Mouse (Mus musculus) liver, embryonic 15.5 days (tissue): ENCODE measurements around the gene Gm11541. TPM values are rescaled to one million over a fixed set of nuclear protein-coding genes. Genes with fewer than 3 reads are reported as not detected.

Experiments used
- ATAC-seq: fragments of 200-750 bp; cut with Nextera tagmentation; 2 replicates; pipeline ENCODE4 v1.8.0; 2017; ENCODE audit warnings: moderate number of reproducible peaks, mild to moderate bottlenecking, moderate library complexity; ENCODE audit not compliant: insufficient read depth
- H3K27ac ChIP-seq: fragments of 300-500 bp; sonication (generic); replicated peaks from 2 replicates; pipeline ENCODE4 v1.5.1; 2015; ENCODE audit warnings: mild to moderate bottlenecking, inconsistent platforms
- H3K27me3 ChIP-seq: fragments of 300-500 bp; sonication (generic); 2 replicates; pipeline ENCODE4 v1.6.1; 2015; ENCODE audit warnings: mild to moderate bottlenecking, inconsistent platforms
- H3K36me3 ChIP-seq: fragments of 300-500 bp; sonication (generic); replicated peaks from 2 replicates; pipeline ENCODE4 v1.6.1; 2015; ENCODE audit warnings: moderate library complexity, mild to moderate bottlenecking, inconsistent platforms
- H3K4me1 ChIP-seq: fragments of 300-500 bp; sonication (generic); replicated peaks from 2 replicates; pipeline ENCODE4 v1.6.1; 2015; ENCODE audit warnings: inconsistent platforms
- H3K4me2 ChIP-seq: fragments of 300-500 bp; sonication (generic); 2 replicates; pipeline ENCODE4 v1.6.1; 2015; ENCODE audit warnings: moderate library complexity, mild to moderate bottlenecking, inconsistent platforms
- H3K4me3 ChIP-seq: fragments of 300-500 bp; sonication (generic); replicated peaks from 2 replicates; pipeline ENCODE4 v1.5.1; 2015; ENCODE audit warnings: mild to moderate bottlenecking, inconsistent platforms
- H3K9ac ChIP-seq: fragments of 300-500 bp; sonication (generic); 2 replicates; pipeline ENCODE4 v1.6.1; 2015; ENCODE audit warnings: moderate library complexity, mild to moderate bottlenecking, inconsistent platforms
- H3K9me3 ChIP-seq: fragments of 300-500 bp; sonication (generic); replicated peaks from 2 replicates; pipeline ENCODE4 v1.6.1; 2016; ENCODE audit warnings: inconsistent platforms
- WGBS: fragments of 180-500 bp; shearing (Covaris S2); methylation state at CpG from one replicate; pipeline ENCODE4 v1.1.7; 2015; ENCODE audit warnings: mixed read lengths; ENCODE audit not compliant: insufficient replicate concordance; 5-methylcytosine and 5-hydroxymethylcytosine counted together
- polyA plus RNA-seq: library from polyadenylated mRNA; unstranded; fragments of >200 nt; fragmentation: Nextera tagmentation; extraction: Ambion mirVana; gene quantifications from 2 replicates; pipeline ENCODE4 v1.2.1, GENCODE M21; 2015

Gm11541 gene
- polyA plus RNA-seq, 1 experiment from 2014 or later = not detected

DNA sequence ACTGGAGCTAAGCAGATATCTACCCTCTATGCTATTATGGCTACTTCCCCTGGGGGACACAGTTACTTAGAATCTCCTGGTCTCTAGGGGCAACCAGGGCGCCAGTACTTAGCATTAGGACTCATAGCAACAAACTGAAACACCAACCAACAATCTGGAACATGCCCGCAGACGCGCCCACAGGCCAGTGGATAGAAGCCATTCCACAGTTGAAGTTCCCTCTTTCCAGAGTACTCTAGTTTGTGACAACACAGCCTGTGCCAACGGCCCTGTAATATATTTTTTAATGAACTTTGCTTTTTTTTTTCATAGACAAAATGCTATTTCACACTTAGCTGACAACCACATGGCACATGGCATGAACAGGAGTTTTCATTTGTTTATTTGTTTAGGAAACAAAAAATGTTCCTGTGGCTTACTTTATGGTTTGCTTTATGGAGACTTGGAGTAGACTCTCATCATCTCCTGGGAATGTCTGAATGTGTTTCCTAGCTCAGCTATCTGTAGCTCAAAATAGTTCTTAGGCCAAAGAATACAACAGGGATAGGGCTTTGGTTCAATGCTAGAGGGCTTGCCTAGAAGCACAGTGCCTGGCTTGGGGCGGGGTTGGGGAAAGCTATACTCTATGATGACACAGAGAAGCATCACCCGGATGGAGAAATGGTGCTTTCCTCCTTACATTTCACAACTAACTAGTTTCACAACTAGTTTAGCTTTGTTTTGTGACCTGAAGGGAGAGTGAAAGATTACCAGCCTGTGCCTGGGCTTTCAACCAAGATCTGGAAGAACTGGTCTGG, 14.0 kb upstream of the Gm11541 start:
- H3K9ac ChIP-seq = no peak overlapping the region
- WGBS = 64% methylated on average over 7 of the region's 7 CpGs
- peaks cover 6% of the 10 kb centered on the region for H3K27me3 ChIP-seq

DNA sequence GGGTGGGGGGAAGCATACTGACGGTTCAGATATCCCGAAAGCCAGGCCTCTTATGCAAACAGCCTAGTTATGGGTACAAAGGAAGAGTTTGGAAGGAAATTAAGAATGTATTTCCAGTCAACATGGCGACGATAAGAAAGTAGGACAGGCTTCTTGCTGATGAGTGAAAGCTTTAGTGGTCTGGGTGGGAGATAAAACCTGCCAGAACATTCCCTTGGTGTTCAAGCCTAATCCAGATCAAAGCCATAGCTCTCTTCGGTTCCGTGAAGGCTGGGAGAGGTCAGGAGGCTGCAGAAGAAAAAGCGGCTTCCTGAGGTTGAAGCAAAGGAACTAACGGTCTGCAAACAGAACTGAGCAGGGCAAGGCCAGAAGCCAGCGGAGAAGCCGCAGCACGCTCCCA, 12.9 kb upstream of the Gm11541 start:
- ATAC-seq = no peak
- Histone ChIP-seq H3K4me3 (no peak overlapping the region), H3K27ac (no peak overlapping the region), H3K4me2 (peak overlapping the region; percentile 10; the same call in 1 of the 2 replicates), H3K27me3 (peaks cover 10% of the 10 kb centered on the region), H3K9ac (no peak overlapping the region), H3K9me3 (no peaks in the 10 kb centered on the region), H3K4me1 (0 out of 2 replicates have a peak, but pooled peaks cover 9% of the 10 kb centered on the region), H3K36me3 (no peaks in the 10 kb centered on the region)
- 50% methylated on average over 11 of the region's 11 CpGs for WGBS

More for the DNA sequence above, 14.0 kb upstream of the Gm11541 start:
- Histone ChIP-seq H3K9me3 (no peaks in the 10 kb centered on the region), H3K4me2 (no peak overlapping the region), H3K4me3 (no peak overlapping the region), H3K4me1 (0 out of 2 replicates have a peak, but pooled peaks cover 9% of the 10 kb centered on the region), H3K27ac (no peak overlapping the region), H3K36me3 (no peaks in the 10 kb centered on the region)
- no peak for ATAC-seq

DNA sequence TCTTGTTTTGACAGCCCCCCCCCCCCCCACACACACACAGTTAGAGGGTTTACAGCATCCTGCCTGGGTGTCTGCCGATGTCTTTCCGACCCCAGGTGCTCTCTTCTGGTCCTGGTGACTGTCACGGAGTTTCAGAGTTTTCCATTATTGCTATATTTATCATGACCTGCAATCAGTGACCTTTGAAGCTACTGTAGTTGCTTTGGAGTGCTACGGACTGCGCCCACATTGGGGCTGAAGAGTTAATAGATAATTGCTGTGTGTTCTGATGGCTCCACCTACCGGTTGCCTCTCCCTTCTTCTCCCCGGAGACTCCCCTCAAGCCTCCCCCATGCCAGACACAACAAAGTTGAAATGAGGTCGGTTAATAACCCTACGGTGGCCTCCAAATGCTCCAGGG, 12.5 kb upstream of the Gm11541 start:
- ATAC-seq = peak; percentile 31; the same call in 1 of the 2 replicates
- peaks cover 10% of the 10 kb centered on the region for H3K27me3 ChIP-seq
- H3K36me3 ChIP-seq = no peaks in the 10 kb centered on the region
- no peak overlapping the region for H3K9ac ChIP-seq
- 0 out of 2 replicates have a peak, but pooled peaks cover 9% of the 10 kb centered on the region for H3K4me1 ChIP-seq
- 9% methylated on average over 9 of the region's 9 CpGs for WGBS
- H3K9me3 ChIP-seq = no peaks in the 10 kb centered on the region
- no peak overlapping the region for H3K4me3 ChIP-seq
- H3K4me2 ChIP-seq = peak overlapping the region; percentile 27; the same call in 1 of the 2 replicates
- H3K27ac ChIP-seq = no peak overlapping the region

DNA sequence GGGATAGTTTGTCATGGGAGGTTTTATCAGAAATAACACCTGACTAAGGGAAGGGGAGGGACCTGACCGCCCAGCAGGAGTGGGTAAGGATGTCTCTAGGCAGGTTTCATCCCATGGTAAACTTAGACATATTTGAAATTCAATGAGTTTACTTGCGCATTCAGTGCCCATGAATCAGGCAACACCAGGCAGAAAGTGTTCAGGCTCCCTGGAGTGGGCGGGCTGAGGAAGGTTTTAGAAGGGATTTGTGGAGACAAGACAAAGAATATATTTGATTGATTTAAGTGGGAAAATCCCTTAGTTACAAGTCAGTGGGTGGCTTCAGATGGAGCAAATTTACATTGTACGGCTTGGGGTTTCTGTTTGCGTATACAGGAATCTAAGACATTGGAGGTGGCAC, 11.3 kb upstream of the Gm11541 start:
- H3K4me1 ChIP-seq = 0 out of 2 replicates have a peak, but pooled peaks cover 9% of the 10 kb centered on the region
- H3K27ac ChIP-seq = no peak overlapping the region
- no peak overlapping the region for H3K4me3 ChIP-seq
- no peak overlapping the region for H3K9ac ChIP-seq
- WGBS = 67% methylated on average over 5 of the region's 5 CpGs
- H3K4me2 ChIP-seq = no peak overlapping the region
- ATAC-seq = no peak
- peaks cover 10% of the 10 kb centered on the region for H3K27me3 ChIP-seq
- H3K9me3 ChIP-seq = no peaks in the 10 kb centered on the region
- H3K36me3 ChIP-seq = no peaks in the 10 kb centered on the region

DNA sequence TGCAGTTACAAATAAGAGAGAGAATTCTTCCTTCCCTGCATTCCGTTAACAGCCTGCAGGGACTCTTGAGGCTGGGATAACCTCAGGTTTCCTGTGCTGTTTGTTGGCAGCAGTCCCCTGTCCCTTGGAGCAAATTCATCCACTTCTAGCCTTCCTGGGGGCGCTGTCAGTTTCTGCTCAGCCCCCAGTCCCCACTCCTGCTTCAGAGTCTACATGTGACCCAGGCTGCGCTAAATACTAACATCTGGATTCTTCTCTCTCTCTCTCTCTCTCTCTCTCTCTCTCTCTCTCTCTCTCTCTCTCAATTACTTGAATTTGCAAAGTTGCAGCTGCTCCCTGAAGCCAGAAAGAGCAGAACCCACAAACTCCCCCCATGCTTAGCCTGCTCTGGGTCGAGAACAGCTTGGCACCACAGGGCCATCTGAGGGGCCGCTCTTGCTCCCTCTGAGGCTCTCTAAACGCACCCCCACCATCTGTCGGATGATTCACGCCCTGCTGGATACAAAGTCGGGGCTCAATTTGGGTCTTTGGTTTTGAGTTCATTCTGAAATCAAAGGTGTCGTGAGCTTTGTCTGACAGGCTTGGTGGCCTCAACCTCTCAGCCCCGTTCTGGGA, 9.1 kb upstream of the Gm11541 start:
- ATAC-seq = no peak
- no peak overlapping the region for H3K9ac ChIP-seq
- WGBS = 40% methylated on average over 11 of the region's 11 CpGs
- no peaks in the 10 kb centered on the region for H3K9me3 ChIP-seq
- no peak overlapping the region for H3K4me3 ChIP-seq
- peaks cover 13% of the 10 kb centered on the region for H3K27me3 ChIP-seq
- no peak overlapping the region for H3K27ac ChIP-seq
- no peak overlapping the region for H3K4me2 ChIP-seq
- H3K36me3 ChIP-seq = no peaks in the 10 kb centered on the region
- 0 out of 2 replicates have a peak, but pooled peaks cover 9% of the 10 kb centered on the region for H3K4me1 ChIP-seq

GRCm38 (mm10) chr11:94704020-94704419, 279 bp downstream of the Gm11541 start:
- no peak overlapping the region for H3K4me2 ChIP-seq

DNA sequence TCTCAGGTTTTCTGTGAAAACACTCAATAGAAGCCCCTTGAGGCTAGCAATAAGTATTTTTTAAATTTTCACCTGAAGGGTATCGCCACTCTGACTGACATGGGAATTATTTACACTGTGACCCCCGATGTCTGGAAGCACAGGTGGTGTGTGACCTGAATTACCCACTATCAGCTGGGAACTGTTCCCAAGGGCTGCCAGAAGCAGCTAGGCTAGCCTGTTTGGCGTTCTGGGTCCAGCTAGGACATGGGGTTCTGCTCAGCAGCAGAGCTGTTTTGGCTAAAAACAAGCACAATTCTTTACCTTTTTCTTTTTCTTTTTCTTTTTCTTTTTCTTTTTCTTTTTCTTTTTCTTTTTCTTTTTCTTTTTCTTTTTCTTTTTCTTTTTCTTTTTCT, 2.1 kb downstream of the Gm11541 start:
- ATAC-seq = no peak
- H3K27me3 ChIP-seq = peaks cover 6% of the 10 kb centered on the region; the same call in 1 of the 2 replicates
- no peak overlapping the region for H3K4me3 ChIP-seq
- no peaks in the 10 kb centered on the region for H3K9me3 ChIP-seq
- H3K36me3 ChIP-seq = no peaks in the 10 kb centered on the region
- no peak overlapping the region for H3K27ac ChIP-seq
- H3K4me2 ChIP-seq = no peak overlapping the region
- WGBS = 59% methylated on average over 3 of the region's 3 CpGs
- no peaks in the 10 kb centered on the region for H3K4me1 ChIP-seq
- no peak overlapping the region for H3K9ac ChIP-seq

More at GRCm38 (mm10) chr11:94704020-94704419, 279 bp downstream of the Gm11541 start:
- Histone ChIP-seq H3K36me3 (no peaks in the 10 kb centered on the region), H3K4me1 (no peaks in the 10 kb centered on the region), H3K27me3 (peaks cover 6% of the 10 kb centered on the region; the same call in 1 of the 2 replicates), H3K27ac (no peak overlapping the region), H3K9ac (no peak overlapping the region), H3K9me3 (no peaks in the 10 kb centered on the region), H3K4me3 (no peak overlapping the region)
- no peak for ATAC-seq
- 19% methylated on average over 7 of the region's 7 CpGs for WGBS

GRCm38 (mm10) chr11:94701401-94702215, 2.7 kb downstream of the Gm11541 start:
- no peak overlapping the region for H3K9ac ChIP-seq
- no peak overlapping the region for H3K4me3 ChIP-seq
- no peaks in the 10 kb centered on the region for H3K36me3 ChIP-seq
- ATAC-seq = no peak
- peaks cover 6% of the 10 kb centered on the region; the same call in 1 of the 2 replicates for H3K27me3 ChIP-seq
- H3K4me2 ChIP-seq = no peak overlapping the region
- no peaks in the 10 kb centered on the region for H3K9me3 ChIP-seq
- H3K27ac ChIP-seq = no peak overlapping the region
- WGBS = 58% methylated on average over 27 of the region's 27 CpGs
- no peaks in the 10 kb centered on the region for H3K4me1 ChIP-seq

DNA sequence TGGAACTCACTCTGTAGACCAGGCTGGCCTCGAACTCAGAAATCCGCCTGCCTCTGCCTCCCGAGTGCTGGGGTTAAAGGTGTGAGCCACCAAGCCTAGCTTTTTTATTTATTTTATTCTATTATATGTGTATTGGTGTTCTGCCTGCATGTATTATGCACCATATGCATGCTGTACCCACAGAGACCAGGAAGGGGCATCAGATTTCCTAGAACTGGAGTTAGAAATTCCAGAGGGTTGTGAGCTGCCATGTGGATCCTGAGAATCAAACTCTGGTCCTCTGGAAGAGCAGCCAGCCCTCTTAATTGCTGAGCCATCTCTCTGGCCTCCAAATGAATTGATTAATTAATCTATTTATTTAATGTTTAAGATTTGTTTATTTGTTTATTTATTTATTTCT, 4.9 kb downstream of the Gm11541 start:
- peaks cover 6% of the 10 kb centered on the region; the same call in 1 of the 2 replicates for H3K27me3 ChIP-seq
- H3K27ac ChIP-seq = no peak overlapping the region
- ATAC-seq = no peak
- no peaks in the 10 kb centered on the region for H3K36me3 ChIP-seq
- H3K4me1 ChIP-seq = no peaks in the 10 kb centered on the region
- H3K4me2 ChIP-seq = no peak overlapping the region
- WGBS = 71% methylated on average over 3 of the region's 3 CpGs
- H3K9ac ChIP-seq = no peak overlapping the region
- H3K4me3 ChIP-seq = no peak overlapping the region
- no peaks in the 10 kb centered on the region for H3K9me3 ChIP-seq

DNA sequence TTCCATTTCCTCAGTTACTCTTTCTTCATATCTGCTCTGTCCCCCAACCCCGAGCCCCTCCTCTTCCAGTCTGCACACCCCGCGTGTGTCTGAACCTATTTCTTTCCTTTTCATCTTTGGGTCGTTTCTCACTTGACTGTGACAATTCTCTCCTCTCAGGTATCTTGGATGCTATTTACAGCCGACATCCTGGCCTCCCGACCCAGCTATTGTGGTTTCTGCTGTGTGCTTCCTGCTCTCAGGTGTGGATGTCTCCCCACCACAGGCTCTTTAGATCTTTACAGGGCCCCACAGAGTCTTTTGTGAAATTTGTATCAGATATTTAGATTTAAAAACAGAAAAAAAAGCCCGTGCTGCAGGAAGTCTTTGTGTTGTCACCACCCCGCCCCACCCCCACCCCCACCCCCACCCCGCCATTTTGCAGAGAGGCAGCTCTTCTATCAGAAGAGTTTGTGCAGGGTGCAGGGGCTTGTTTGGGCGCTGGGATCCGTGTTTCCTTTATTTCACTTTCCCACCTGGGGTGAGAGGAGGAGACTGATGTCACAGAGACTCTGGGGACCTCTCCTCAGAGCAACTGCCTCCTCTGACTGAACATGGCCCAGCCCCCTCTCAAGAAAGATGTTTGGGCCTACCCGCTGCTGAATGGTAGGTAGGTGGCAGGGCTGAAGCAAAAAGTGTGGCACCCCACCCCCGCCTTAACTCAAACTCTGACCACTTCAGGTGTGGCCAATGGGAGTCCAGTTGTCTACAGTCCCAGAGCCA, 6.4 kb downstream of the Gm11541 start:
- H3K9ac ChIP-seq = no peak overlapping the region
- H3K27me3 ChIP-seq = peaks cover 6% of the 10 kb centered on the region; the same call in 1 of the 2 replicates
- no peak for ATAC-seq
- H3K4me1 ChIP-seq = no peaks in the 10 kb centered on the region
- no peaks in the 10 kb centered on the region for H3K9me3 ChIP-seq
- H3K27ac ChIP-seq = no peak overlapping the region
- 31% methylated on average over 13 of the region's 13 CpGs for WGBS
- H3K4me2 ChIP-seq = no peak overlapping the region
- H3K36me3 ChIP-seq = no peaks in the 10 kb centered on the region
- H3K4me3 ChIP-seq = no peak overlapping the region
